Comparison of ENCODE assay signal across 8 mouse cellular contexts in the genomic region with DNA sequence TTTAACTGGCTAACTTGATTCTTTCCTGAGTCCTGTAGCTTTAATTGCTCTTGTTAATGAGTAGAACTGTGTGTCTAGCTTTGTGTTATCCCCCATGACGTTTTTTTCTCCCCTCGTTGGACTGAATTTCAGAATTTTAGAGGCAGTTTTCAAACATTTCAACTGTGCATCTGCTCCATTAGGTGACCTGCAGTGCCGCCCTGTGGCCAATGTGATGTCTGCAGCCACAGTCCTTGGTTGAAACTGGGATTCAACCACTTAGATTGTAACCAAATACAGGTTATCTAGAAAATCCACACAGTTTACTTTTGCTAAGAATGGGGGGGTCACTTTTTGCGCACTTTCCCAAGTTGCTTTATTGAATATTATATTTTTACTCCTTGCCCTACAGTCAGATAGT.
DNase-seq lines count a peak whose midpoint lies in the region; ATAC-seq lines count a peak whose summit lies in the region.

No protein-coding gene starts in this region.

- peak; percentile 92 for DNase-seq in hindbrain, embryonic 14.5 days (ENCODE audit: low spot score)
- peak; percentile 85 for DNase-seq in adrenal gland, postnatal 14 days
- DNase-seq in embryonic facial prominence, embryonic 10.5 days (ENCODE audit: low spot score) = peak; percentile 78
- peak; percentile 80 to 89 for DNase-seq in heart, postnatal 14 days
- DNase-seq in left cerebral cortex, postnatal 14 days (ENCODE audit: low spot score in 2 of 2) = peak; percentile 86 to 92
- DNase-seq in naive thymus-derived CD4-positive, alpha-beta T cell, adult 2 months (ENCODE audit: low read depth) = peak; percentile 83
- DNase-seq in telencephalon, adult 2 months (ENCODE audit: low read depth, low spot score) = peak; percentile 19

- no peaks in the 10 kb centered on the region for H3K9me3 ChIP-seq in hindbrain, embryonic 14.5 days (ENCODE audit: control insufficient read depth, low read length)
- H3K9me3 ChIP-seq in hindbrain, embryonic 12.5 days (replicated peaks) = no peaks in the 10 kb centered on the region
- H3K9me3 ChIP-seq in embryonic facial prominence, embryonic 10.5 days = no peaks in the 10 kb centered on the region

- no peak overlapping the region for H3K9ac ChIP-seq in hindbrain, embryonic 14.5 days
- no peak overlapping the region for H3K9ac ChIP-seq in hindbrain, embryonic 12.5 days

- no peak overlapping the region for H3K4me3 ChIP-seq in hindbrain, embryonic 14.5 days (replicated peaks; ENCODE audit: low read length)
- H3K4me3 ChIP-seq in hindbrain, embryonic 12.5 days = no peak overlapping the region
- no peak overlapping the region for H3K4me3 ChIP-seq in embryonic facial prominence, embryonic 10.5 days

- no peaks in the 10 kb centered on the region; the same call in 1 of the 2 replicates for H3K27me3 ChIP-seq in hindbrain, embryonic 14.5 days (ENCODE audit: control insufficient read depth, insufficient read depth, low read length)
- no peaks in the 10 kb centered on the region for H3K27me3 ChIP-seq in hindbrain, embryonic 12.5 days
- H3K27me3 ChIP-seq in embryonic facial prominence, embryonic 10.5 days (replicated peaks; ENCODE audit: low read depth, poor library complexity, severe bottlenecking) = peaks cover 13% of the 10 kb centered on the region; the same call in 1 of the 2 replicates

- no peaks in the 10 kb centered on the region for H3K36me3 ChIP-seq in hindbrain, embryonic 14.5 days (replicated peaks; ENCODE audit: control insufficient read depth, insufficient read depth)
- no peaks in the 10 kb centered on the region for H3K36me3 ChIP-seq in hindbrain, embryonic 12.5 days
- no peaks in the 10 kb centered on the region for H3K36me3 ChIP-seq in embryonic facial prominence, embryonic 10.5 days (replicated peaks)

- WGBS in hindbrain, embryonic 14.5 days = 5% methylated on average over 4 of the region's 4 CpGs
- 11% methylated on average over 4 of the region's 4 CpGs for WGBS in hindbrain, embryonic 12.5 days
- WGBS in embryonic facial prominence, embryonic 10.5 days = 6% methylated on average over 4 of the region's 4 CpGs

- no peak overlapping the region for H3K27ac ChIP-seq in hindbrain, embryonic 14.5 days
- H3K27ac ChIP-seq in hindbrain, embryonic 12.5 days = no peak overlapping the region
- H3K27ac ChIP-seq in embryonic facial prominence, embryonic 10.5 days (replicated peaks) = no peak overlapping the region

- ATAC-seq in hindbrain, embryonic 14.5 days (ENCODE audit: low FRiP score) = no peak
- ATAC-seq in hindbrain, embryonic 12.5 days (ENCODE audit: low FRiP score) = no peak

- H3K4me2 ChIP-seq in hindbrain, embryonic 14.5 days (replicated peaks) = no peak overlapping the region
- H3K4me2 ChIP-seq in hindbrain, embryonic 12.5 days (replicated peaks) = no peak overlapping the region

- intact Hi-C loops in heart, postnatal 14 days (cut with DNase I) = loop anchor here (2.0 to 10.0 kb wide), 5 partner anchors 398 to 1053 kb away; a partner anchor contains a TSS
- intact Hi-C loops in left cerebral cortex, postnatal 14 days (cut with DNase I) = loop anchor here (5.0 to 10.0 kb wide), 3 partner anchors 326 to 826 kb away; no protein-coding TSS in a partner anchor

- H3K4me1 ChIP-seq in hindbrain, embryonic 14.5 days (replicated peaks; ENCODE audit: control insufficient read depth, insufficient read depth, low read length) = no peaks in the 10 kb centered on the region; the same call in 1 of the 2 replicates
- no peaks in the 10 kb centered on the region for H3K4me1 ChIP-seq in hindbrain, embryonic 12.5 days
- H3K4me1 ChIP-seq in embryonic facial prominence, embryonic 10.5 days = peaks cover 6% of the 10 kb centered on the region

Comparison
In these comparisons a context has a peak if more than half of its experiments do, and no peak if none do; other contexts are left out.
1. DNase-seq: peak in every context shown above with its lines; median percentile 92 in hindbrain, embryonic 14.5 days; 89 in left cerebral cortex, postnatal 14 days; 85 in adrenal gland, postnatal 14 days; 84 in heart, postnatal 14 days; 83 in naive thymus-derived CD4-positive, alpha-beta T cell, adult 2 months; 78 in embryonic facial prominence, embryonic 10.5 days; 19 in telencephalon, adult 2 months.